Mouse (Mus musculus) C2C12 (cell line): ENCODE results near the gene Sugp2.

Source experiments
- CEBPB ChIP-seq: IDR thresholded peaks from one replicate; pipeline ENCODE4 v1.6.1; 2011; ENCODE audit warnings: low read depth, mild to moderate bottlenecking, control low read depth, moderate library complexity
- CTCF ChIP-seq: IDR thresholded peaks from one replicate; pipeline ENCODE4 v1.5.1; 2011; ENCODE audit not compliant: control insufficient read depth, insufficient read depth, insufficient read length

- TF ChIP-seq CEBPB (no peak), CTCF (no peak)
Measured at GRCm38 (mm10) chr8:70259043-70259442, 25.0 kb downstream of the Sugp2 start.
